Mouse (Mus musculus): ENCODE results near the gene Slbp.

Gene Slbp

DNA sequence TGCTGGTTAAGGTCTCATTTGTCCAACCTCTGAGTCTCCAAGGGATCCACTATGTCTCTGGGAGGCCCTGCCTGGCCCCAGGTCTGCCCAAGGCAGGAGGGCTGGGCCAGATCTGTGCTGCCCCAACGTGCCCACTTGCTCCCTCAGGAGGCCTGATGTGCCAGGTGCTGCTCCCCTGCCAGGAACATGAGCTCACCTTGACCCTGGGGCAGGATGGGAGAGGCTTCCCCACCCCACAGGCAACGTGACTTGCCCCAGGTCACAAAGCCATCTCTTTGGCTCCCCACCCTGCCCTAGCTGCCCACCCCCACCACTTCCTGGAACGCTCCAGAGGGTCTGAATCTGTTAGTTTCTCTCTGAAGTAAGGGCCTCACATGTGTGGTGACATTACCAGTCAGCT lies 28.7 kb upstream of the Slbp start:
- DNase-seq (ENCODE audit: low read depth, low spot score), result no peak

- DNase-seq (ENCODE audit: low read depth, low spot score), result no peak
These were observed 25.9 kb upstream of the Slbp start for GRCm38 (mm10) chr5:33678244-33678643.

- peak; percentile 70 for DNase-seq (ENCODE audit: low read depth, low spot score)
These were observed 23.6 kb upstream of the Slbp start for GRCm38 (mm10) chr5:33675964-33676363.

- no peak for DNase-seq (ENCODE audit: low read depth, low spot score)
These were observed 22.1 kb upstream of the Slbp start for GRCm38 (mm10) chr5:33674439-33674838.

GRCm38 (mm10) chr5:33671659-33672058 lies 19.3 kb upstream of the Slbp start:
- no peak for DNase-seq (ENCODE audit: low read depth, low spot score)

DNA sequence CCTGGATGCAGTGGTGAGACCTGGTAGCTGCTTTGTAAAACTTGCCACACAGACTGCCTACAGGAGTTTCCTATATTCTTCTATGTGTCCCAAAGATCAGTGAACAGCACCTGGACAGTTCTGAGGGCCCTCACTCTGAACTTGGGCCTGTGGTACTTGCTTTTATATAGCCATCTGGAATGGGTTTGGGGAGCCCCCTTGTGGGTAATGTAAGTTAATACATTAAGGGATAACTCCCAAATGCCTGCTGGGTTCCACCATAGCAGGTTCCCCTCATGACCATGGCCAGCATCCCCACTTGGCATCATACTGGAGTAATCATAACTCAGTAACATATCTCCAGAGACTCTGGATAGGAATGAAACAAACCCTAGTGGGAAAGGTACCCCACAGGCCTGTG lies 15.8 kb upstream of the Slbp start:
- peak; percentile 62 for DNase-seq (ENCODE audit: low read depth, low spot score)

DNA sequence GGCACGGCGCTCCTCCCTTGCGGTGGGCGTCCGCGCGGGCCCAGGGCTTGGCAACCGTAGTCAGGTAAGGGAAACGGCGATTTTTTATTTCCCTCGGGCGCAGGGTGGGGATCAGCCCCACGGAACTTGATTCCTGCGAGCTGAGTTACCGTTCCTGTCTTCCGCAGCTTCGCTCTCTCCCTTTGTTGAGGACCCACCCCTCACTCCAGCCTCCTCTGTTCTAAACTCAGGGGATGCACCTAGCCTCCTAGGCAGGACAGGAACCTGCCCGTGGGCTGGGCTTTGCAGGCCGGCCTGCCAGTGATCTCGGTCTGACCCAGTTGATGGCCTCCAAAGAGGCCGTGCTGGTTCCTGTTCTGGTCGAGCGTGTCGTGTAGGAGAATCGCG lies 6.3 kb upstream of the Slbp start:
- DNase-seq (ENCODE audit: low read depth, low spot score), result no peak

DNA sequence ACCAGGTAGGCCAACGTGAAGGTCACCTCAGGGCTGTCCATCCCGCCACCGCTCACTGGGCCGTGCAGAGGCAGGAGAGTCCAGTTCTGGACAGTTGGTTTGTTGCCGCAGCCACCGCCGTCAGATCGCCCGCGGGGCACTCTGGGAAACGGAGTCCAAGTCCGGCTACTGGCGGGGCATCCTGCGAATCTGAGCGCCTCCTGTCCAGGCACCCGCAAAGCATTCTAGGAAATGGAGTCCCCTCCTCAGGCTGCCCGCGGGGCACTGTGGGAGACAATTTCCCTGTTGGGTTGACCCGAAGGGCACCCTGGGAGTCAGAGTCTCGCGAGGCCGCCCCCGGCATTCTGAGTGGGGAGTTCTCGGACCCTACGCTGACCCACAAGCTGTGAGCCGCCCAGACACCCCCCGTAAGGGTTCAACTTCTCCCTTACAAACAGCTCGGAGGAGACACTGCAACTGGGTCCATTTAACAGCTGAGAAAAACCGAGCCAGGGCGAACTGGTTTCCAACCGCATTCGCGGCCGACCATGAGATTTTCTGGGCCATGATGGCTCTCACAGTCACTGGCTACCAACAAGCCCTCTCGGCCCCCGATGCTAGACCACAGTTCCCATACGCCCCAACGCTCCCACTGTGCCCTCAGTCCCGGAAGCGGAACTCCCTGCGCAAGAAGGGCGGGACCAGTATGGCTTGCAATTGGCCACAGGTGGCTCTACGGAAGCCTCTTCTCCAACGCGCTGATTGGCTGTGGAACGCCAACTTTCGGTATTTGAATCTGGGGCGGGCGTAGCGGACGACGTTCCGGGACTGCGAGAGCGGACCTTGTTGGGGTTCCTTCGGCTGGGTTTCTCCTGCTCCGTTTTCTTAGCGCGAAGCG lies 5.7 kb upstream of the Slbp start, which contains the start of the genes Tacc3 and Tmem129:
TSS of gene Tacc3 (plus strand) at position 342 of the 877 bp plus-strand sequence.
TSS of gene Tmem129 (minus strand) at position 630 of the 877 bp plus-strand sequence.
- peak; percentile 99 for DNase-seq (ENCODE audit: low read depth, low spot score)

- peak; percentile 78 for DNase-seq (ENCODE audit: low read depth, low spot score)
These were observed 4.9 kb upstream of the Slbp start for GRCm38 (mm10) chr5:33657251-33657786.

GRCm38 (mm10) chr5:33656739-33657138 lies 4.4 kb upstream of the Slbp start:
- no peak for DNase-seq (ENCODE audit: low read depth, low spot score)

- no peak for DNase-seq (ENCODE audit: low read depth, low spot score)
These were observed 3.0 kb upstream of the Slbp start for GRCm38 (mm10) chr5:33655251-33655840.

GRCm38 (mm10) chr5:33654424-33654823 lies 2.0 kb upstream of the Slbp start:
- DNase-seq (ENCODE audit: low read depth, low spot score), result no peak

GRCm38 (mm10) chr5:33652783-33653173 lies 404 bp upstream of the Slbp start:
- DNase-seq (ENCODE audit: low read depth, low spot score), result no peak

DNA sequence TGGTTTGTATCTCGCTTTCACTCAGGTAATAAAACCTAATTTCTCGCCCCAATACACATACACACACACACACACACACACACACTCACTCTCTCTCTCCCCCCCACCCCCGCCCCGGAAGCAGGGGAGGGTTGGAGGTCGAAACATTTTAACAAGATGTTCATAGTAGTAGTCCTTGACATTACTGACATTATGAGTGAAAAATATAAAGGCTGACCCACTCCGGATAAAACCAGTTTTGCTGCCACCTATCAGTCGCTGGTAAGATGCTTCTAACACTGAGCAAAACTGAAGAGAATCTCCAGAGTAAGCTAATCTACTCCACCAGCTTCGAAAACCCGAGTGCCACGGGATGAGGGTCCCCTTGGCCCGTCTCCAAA lies 843 bp downstream of the Slbp start:
- no peak for DNase-seq (ENCODE audit: low read depth, low spot score)

GRCm38 (mm10) chr5:33651017-33651416 lies 1.4 kb downstream of the Slbp start:
- no peak for DNase-seq (ENCODE audit: low read depth, low spot score)

- DNase-seq (ENCODE audit: low read depth, low spot score), result peak; percentile 74
These were observed 11.7 kb downstream of the Slbp start for GRCm38 (mm10) chr5:33640652-33641051.

DNA sequence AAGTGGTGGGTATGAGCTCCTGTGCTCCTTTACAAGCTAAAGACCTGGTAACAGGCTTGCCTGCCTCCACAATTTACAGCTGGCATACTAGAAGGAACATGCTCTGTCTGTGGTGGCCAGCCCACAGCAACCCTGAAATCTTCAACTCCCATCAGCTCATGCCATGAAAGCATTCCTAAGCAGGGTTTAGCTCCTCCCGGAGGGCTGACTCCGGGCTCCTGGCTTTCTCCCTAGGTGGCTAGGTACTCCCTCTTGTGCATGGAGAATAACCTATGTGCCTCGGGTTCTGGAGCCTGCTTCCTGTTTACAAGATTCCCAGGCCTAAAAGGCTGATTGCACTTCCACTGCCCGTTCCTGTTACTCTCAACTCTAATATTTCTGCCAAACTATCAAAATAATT lies 13.5 kb downstream of the Slbp start:
- peak; percentile 39 for DNase-seq (ENCODE audit: low read depth, low spot score)

GRCm38 (mm10) chr5:33637606-33638350 lies 14.6 kb downstream of the Slbp start:
- no peak for DNase-seq (ENCODE audit: low read depth, low spot score)

GRCm38 (mm10) chr5:33635361-33635760 lies 17.0 kb downstream of the Slbp start:
- DNase-seq (ENCODE audit: low read depth, low spot score), result no peak

DNA sequence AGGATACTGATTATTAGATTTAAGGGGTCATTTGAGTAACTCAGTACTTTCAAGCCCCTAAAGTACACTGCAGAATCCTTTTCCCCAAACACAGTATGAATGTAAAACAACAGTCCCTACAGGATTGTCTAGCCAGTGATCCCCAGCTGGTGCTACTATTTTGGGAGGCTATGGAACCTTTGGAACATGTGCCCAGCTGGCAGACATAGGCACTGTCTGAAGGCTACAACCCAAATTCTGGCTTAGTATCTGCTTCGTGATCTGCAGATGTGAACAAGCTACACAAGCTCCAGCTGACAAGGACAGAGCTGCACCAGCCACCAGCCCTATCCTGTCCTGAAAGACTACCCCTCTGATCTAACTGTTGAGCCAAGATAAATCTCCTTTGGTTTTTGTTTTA lies 19.8 kb downstream of the Slbp start:
- DNase-seq (ENCODE audit: low read depth, low spot score), result no peak

GRCm38 (mm10) chr5:33630615-33631014 lies 21.8 kb downstream of the Slbp start:
- DNase-seq (ENCODE audit: low read depth, low spot score), result no peak

- DNase-seq (ENCODE audit: low read depth, low spot score), result peak; percentile 51
These were observed 22.3 kb downstream of the Slbp start for GRCm38 (mm10) chr5:33630061-33630460.

All from ZHBTc4 (cell line).